Mouse (Mus musculus): Measurements from ENCODE around the gene Hacd2.

DNA sequence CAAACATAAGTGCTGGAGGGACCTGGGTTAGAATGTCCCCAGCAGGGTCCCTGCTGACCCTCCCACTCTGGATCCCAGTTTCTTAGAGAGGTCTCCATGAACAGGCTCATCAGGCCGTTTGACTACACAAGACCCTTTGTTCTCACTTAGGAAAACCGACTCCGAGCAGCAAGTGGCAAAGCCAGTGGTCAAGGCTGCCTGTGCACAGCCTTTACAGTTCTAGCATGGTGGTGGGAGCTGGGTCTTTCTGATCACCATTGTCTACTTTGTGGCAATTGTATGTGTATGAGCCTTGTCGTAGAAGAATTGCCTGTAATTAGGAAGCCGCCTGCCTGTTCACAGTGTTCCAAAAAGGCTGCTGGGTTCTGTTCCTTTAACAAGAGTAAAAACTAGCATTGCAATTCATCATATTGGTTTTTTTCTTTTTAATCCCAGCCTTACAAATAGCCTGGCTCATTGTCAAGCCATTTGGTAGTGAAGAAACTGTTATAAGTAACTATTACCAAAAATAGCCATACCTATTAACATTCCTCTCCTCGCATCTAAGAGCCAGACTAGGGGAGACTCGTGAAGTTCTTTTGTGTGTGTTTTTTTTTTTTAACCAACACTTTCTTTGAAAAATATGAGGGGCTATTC is 87.5 kb downstream of the Hacd2 start:
- no peak for TF ChIP-seq CTCF (IDR thresholded peaks at IDR 0.05)
- TF ChIP-seq EP300 (IDR thresholded peaks at IDR 0.05) = no peak
